Mouse (Mus musculus) ovary, adult 10 weeks (tissue): ENCODE results near the gene Tmem170b. TPM values are rescaled to one million over a fixed set of nuclear protein-coding genes. Genes with fewer than 3 reads are reported as not detected.

Source experiments
- polyA plus RNA-seq: library from polyadenylated mRNA; stranded (reverse); fragments of 350-450 nt; fragmentation: Illumina TruSeq; extraction: RNeasy Lipid Tissue Mini Kit (QIAGEN cat#74804); gene quantifications from one replicate; pipeline ENCODE4 v1.2.3, GENCODE M21; 2014

Tmem170b gene
- 37.4 TPM for polyA plus RNA-seq

DNA sequence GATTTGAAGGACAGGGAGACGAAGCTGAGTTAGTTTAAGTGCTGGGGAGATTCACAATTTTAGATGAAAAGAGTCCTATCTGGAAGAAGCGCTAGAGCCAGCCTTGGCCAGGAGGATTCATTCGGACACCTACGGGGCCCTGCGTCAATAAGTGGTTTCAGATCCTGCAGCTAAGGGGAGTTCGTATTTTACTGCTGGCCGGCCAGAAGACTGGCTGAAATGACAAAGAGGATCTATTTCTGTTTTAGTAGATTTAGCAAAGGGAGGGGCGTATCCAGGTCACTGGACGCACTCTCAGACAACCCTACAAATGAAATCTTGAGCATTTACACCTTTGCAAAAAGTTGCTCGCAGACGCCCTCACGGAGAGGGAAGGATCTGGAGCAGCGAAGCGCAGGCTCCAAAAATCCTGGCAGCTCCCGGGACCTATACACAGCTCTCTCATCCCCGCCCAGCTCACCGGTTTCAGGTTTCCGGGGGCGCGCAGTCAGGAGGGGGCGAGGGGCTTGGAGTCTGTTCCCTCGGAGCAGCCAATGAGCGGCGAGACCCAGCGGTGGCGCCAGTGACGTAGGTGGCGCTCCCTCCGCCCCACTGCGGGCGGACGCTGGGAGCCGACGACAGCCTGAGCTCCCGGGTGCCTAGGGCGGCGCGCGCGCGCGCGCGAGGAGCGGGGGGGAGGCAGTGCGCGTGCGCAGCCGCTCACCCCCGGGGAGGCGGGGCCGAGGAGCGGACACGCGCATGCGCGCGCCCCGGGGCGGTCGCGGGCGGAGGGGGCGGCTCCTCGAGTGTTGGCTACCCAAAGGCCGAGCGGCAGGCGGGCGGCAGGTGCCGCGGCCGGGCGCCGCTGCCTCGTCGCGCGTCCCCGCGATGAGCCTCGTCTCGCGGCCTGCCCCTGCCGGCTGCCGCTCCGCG, at the start of gene Tmem170b:
Gene Tmem170b (plus strand): TSS at position 809 of the 912 bp plus-strand sequence.

Other genes starting within 250 kb of the Tmem170b start
- 37.1 TPM for gene Nedd9, start 118.5 kb upstream of the Tmem170b start, polyA plus RNA-seq
- gene Adtrp, start 241.8 kb downstream of the Tmem170b start, polyA plus RNA-seq = 3.3 TPM